Mouse (Mus musculus): ENCODE measurements around the gene Hs3st3b1. TPM values are rescaled to one million over a fixed set of nuclear protein-coding genes. Genes with fewer than 3 reads are reported as not detected.

The Hs3st3b1 gene
- total RNA-seq, 2 experiments from 2014 or later, result 1.2 to 1.3 TPM

DNA sequence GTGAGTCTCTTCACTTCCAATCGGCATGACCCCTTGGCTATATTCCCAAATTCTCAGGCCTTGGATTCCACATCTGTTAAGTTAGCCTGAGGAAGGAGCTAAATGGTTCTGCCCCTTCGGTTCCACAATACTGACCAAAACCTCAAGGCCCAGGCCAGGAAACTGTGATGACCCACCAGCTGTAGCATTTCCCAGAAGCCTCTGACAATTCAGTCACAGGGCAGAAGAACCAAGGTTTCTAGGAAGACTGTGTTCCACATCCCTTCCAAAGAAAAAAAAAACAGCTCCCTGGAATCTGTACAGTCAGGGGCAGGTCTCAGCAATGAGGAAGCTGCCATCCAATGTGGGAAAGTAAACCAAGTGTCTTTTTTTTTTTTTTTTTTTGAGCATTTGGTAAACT is 25.1 kb downstream of the Hs3st3b1 start:
- intact Hi-C loops (cut with DNase I), result no loop called here
- no peak for DNase-seq (ENCODE audit: low spot score in 2 of 2)

- intact Hi-C loops (cut with DNase I), result no loop called here
- no peak for DNase-seq (ENCODE audit: low spot score in 2 of 2)
Observed at GRCm38 (mm10) chr11:63894188-63894587, 27.9 kb downstream of the Hs3st3b1 start.

DNA sequence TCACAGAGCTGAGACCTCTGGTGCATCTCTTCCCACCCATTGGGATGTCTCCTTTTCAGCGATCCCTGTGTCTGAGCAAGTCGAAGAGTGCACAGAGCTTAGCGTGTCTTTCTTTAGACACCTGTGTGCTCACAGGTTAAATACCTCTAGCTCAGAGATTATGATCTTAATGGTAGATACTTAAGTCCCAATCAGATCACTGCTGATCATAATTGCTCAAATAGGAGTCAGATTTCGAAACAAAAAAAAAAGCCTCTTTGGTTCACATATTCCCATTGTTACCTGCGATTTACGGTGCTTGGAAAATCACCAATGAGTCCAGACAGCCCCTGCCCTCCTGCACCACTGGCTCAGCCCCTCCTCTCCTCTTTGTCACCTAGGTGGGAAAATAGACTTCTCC is 28.5 kb downstream of the Hs3st3b1 start:
- intact Hi-C loops (cut with DNase I), result no loop called here
- no peak for DNase-seq (ENCODE audit: low spot score in 2 of 2)

DNA sequence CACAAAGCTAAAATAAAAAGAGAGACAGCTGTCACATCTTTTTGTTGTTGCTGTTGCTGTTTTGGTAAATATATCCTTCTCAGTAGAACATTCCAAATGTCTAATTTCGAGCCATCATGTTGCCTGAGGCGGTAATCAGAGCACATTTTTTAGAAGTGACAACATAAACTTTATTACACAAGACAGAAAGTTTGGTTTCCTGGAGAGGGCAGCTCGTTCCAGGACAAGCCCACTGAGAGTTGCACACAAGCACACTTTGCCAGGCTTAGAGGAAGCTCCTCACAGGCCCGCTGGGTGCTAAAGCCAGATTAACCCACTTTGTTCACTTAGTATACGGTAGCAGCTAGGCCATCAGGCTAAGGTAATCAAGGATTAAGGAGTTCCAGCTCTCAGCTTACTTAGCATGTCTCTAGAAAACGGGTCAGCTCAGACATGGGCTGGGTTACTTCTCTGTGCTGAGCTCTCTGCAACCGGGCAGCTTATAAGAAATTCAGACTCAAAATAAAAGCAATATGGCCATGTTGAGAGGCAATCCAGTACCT is 30.5 kb downstream of the Hs3st3b1 start:
- DNase-seq (ENCODE audit: low spot score in 2 of 2), result no peak
- intact Hi-C loops (cut with DNase I), result no loop called here

DNA sequence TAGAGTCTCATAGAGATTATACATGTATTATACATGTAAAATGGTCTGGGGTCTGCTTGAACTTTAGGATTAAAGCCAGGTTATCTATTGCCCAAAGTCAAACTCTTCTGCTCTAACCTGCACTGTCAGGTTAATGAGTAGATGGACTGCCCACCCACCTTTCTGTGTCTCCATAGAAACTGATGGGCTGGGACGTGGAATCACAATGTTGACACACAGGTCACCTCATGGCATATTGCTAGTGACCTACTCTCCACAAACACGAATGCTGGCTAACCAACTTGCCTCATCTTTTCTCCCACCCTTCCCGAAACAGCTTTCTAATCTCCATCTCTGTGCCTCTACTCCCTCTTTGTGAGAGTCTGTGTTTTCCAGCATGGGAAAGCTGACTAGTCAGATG is 38.7 kb downstream of the Hs3st3b1 start:
- intact Hi-C loops (cut with DNase I), result no loop called here
- no peak for DNase-seq (ENCODE audit: low spot score in 2 of 2)

- DNase-seq (ENCODE audit: low spot score in 2 of 2), result no peak
- intact Hi-C loops (cut with DNase I), result no loop called here
Observed at GRCm38 (mm10) chr11:63880296-63880695, 41.8 kb downstream of the Hs3st3b1 start.

GRCm38 (mm10) chr11:63879261-63879660 is 42.8 kb downstream of the Hs3st3b1 start:
- DNase-seq (ENCODE audit: low spot score in 2 of 2), result no peak
- intact Hi-C loops (cut with DNase I), result no loop called here

DNA sequence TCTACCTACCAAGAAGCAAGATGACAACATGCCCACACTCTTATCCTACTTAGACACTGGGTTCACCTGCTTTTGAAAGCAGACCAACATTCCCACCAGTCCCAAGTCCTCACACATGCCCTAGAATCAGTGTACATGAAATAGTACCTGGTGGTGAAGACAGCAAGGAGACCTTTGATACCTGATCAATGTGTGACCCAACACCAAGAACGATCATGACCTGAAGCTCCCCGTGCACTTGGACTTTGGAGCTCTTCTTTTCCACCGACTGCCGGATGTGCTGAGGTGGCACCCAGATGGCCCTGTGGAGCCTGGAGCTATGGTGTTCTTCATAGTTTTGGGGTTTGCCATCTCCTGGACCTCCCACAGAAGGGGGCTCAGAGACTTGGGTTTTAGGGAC is 43.5 kb downstream of the Hs3st3b1 start:
- no peak for DNase-seq (ENCODE audit: low spot score in 2 of 2)
- intact Hi-C loops (cut with DNase I), result no loop called here

DNA sequence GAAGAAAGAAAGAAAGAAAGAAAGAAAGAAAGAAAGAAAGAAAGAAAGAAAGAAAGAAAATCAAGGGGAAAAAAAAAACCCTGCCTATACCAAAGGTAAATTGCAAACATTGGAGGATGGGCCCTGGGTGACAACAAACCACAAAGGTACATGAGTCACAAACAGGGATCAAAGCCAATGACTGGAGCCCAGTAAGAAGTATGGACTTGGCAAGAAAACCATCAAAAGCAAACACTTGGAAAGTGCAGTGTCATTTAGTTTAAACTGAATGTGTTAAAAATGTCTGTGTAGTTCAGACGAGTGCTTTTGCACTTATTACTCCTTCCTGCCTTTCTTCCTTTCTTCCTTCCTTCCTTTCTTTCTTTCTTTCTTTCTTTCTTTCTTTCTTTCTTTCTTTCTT is 59.3 kb downstream of the Hs3st3b1 start:
- intact Hi-C loops (cut with DNase I), result no loop called here
- no peak for DNase-seq (ENCODE audit: low spot score in 2 of 2)

DNA sequence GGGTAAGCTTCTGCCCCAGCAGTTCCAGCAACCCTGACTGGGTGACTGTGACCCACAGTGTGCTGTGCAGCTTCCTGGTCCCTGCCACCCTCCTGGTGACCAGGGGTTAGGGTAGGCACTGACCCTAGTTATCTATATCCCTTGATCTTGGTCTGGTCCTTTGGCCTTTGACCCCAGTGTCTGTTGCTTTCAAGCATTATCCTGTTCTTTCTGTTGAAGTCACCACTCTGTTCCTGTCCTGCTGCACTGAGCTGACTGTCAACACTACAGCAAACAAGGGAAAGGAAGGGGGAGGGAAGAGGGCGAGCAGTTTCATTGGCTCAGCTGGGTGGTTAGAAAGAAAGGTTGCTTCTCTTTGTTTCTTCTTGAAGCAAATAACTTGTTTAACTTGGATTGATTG is 60.1 kb downstream of the Hs3st3b1 start:
- intact Hi-C loops (cut with DNase I), result no loop called here
- no peak for DNase-seq (ENCODE audit: low spot score in 2 of 2)

DNA sequence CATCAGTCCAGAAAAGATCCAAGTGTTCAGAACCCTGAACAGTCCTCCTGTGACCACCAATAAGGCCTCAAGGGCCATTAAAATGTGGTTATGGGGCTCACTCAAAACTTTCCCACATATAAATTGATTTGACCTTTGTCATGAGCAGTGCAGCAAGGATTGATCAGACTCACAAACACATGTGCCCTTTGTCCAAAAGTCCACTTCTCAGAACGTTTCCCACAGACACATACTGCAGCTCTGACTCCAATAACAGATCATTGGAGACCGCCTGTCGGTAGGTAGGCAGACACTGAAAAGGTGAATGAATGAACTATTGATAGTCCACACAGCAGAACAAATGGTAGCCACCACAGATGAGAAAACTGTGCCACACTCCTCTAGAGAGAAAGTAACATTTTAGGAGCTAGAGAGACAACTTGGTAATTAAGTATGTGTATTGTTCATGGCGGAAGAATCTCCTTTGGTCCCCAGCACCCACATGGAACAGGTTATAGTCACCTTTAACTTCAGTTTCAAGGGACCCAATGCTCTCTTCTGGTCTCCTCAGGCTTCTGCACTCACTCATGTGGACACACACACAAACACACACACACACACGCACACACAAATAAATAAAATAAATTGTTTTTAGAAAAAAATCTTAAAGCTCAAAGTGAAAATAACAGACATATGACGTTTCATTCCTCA is 70.9 kb downstream of the Hs3st3b1 start:
- intact Hi-C loops (cut with DNase I), result no loop called here
- no peak for DNase-seq (ENCODE audit: low spot score in 2 of 2)

- intact Hi-C loops (cut with DNase I), result no loop called here
- no peak for DNase-seq (ENCODE audit: low spot score in 2 of 2)
Observed at GRCm38 (mm10) chr11:63850261-63850660, 71.8 kb downstream of the Hs3st3b1 start.

- intact Hi-C loops (cut with DNase I), result no loop called here
- DNase-seq (ENCODE audit: low spot score in 2 of 2), result no peak
Observed at GRCm38 (mm10) chr11:63845379-63845778, 76.7 kb downstream of the Hs3st3b1 start.

GRCm38 (mm10) chr11:63844701-63845100 is 77.4 kb downstream of the Hs3st3b1 start:
- intact Hi-C loops (cut with DNase I), result no loop called here
- no peak for DNase-seq (ENCODE audit: low spot score in 2 of 2)

- intact Hi-C loops (cut with DNase I), result no loop called here
- DNase-seq (ENCODE audit: low spot score in 2 of 2), result no peak
Observed at GRCm38 (mm10) chr11:63837526-63837925, 84.6 kb downstream of the Hs3st3b1 start.

Other genes with a start within 250 kb of the Hs3st3b1 start
- 10 to 100 TPM; 26.6 to 27.4 TPM for gene Cox10, start 157.2 kb upstream of the Hs3st3b1 start, total RNA-seq (2021)